Mouse (Mus musculus): ENCODE results near the gene Tex52. TPM values are rescaled to one million over a fixed set of nuclear protein-coding genes. Genes with fewer than 3 reads are reported as not detected.

Gene Tex52
- polyA plus RNA-seq, 2 experiments: 0.37 to 1.1 TPM

DNA sequence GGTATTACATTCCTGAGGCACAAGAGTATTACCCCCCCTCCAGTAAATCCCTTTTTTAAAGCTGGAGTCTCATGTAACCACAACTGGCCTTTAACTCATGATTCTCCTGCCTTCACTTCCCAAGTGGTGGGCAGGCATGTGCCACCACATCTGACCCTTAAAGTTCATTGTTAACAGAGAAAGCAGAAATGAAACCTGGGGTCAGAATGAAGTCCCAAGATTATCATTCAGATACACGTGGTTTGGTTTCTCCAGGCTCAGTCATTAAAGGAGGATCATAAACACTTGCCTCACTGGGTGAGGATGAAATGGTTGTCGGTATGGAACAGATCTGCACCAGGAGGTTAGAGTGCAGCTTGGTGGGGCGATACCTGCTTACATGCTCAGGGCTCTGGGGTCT, 6.0 kb downstream of the Tex52 start:
- ATAC-seq (ENCODE audit: low FRiP score, low read depth) (no peak), DNase-seq (ENCODE audit: low spot score) (no peak)

DNA sequence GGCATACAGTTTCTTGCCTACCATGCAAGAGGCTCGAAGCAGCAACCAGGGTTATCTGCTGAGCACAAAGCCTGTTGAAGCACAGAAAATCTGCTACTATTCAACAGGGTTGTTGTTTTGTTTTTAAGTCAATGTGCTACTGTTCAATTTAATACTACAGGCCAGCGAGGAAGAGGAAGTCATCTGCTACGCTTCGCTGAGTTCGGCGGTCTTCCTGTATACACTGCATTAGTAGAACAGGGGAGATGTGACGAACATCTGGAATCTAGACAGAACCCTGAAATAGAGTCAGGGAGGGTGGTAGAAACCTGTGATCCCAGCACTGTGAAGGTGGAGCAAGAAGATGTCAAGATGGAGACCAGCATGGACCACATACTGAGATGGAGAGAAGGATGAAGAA, 8.5 kb downstream of the Tex52 start:
- no peak for TF ChIP-seq POLR2A (IDR thresholded peaks at IDR 0.05; ENCODE audit: borderline replicate concordance, extremely low read depth, insufficient read depth, insufficient read length)
- Histone ChIP-seq H3K9me3 (ENCODE audit: control insufficient read depth, low read length) (no peaks in the 10 kb centered on the region), H3K27ac (replicated peaks; ENCODE audit: low read depth, low read length) (no peak overlapping the region), H3K27me3 (ENCODE audit: control insufficient read depth, insufficient read depth, low read length) (no peaks in the 10 kb centered on the region), H3K9ac (ENCODE audit: low read depth, low read length, severe bottlenecking) (no peak overlapping the region), H3K4me1 (ENCODE audit: control insufficient read depth, insufficient read depth, low read length) (no peaks in the 10 kb centered on the region), H3K36me3 (ENCODE audit: control insufficient read depth, insufficient read depth, low read length) (no peaks in the 10 kb centered on the region), H3K4me3 (replicated peaks; ENCODE audit: low read length) (no peak overlapping the region), H3K4me2 (replicated peaks; ENCODE audit: low read depth, low read length, severe bottlenecking) (no peak overlapping the region)
- WGBS: 79% methylated on average over 7 of the region's 7 CpGs
- no peak for ATAC-seq (ENCODE audit: low FRiP score, low read depth)
- no peak for DNase-seq (ENCODE audit: low spot score)

More for the DNA sequence above, 6.0 kb downstream of the Tex52 start:
- Histone ChIP-seq H3K9ac (ENCODE audit: low read depth, low read length, severe bottlenecking) (no peak overlapping the region), H3K36me3 (ENCODE audit: control insufficient read depth, insufficient read depth, low read length) (0 out of 2 replicates have a peak, but pooled peaks cover 6% of the 10 kb centered on the region), H3K27me3 (ENCODE audit: control insufficient read depth, insufficient read depth, low read length) (no peaks in the 10 kb centered on the region), H3K4me2 (replicated peaks; ENCODE audit: low read depth, low read length, severe bottlenecking) (no peak overlapping the region), H3K9me3 (ENCODE audit: control insufficient read depth, low read length) (no peaks in the 10 kb centered on the region), H3K4me3 (replicated peaks; ENCODE audit: low read length) (no peak overlapping the region), H3K27ac (replicated peaks; ENCODE audit: low read depth, low read length) (no peak overlapping the region), H3K4me1 (ENCODE audit: control insufficient read depth, insufficient read depth, low read length) (no peaks in the 10 kb centered on the region)
- TF ChIP-seq POLR2A (IDR thresholded peaks at IDR 0.05; ENCODE audit: borderline replicate concordance, extremely low read depth, insufficient read depth, insufficient read length): no peak
- WGBS: 59% methylated on average over 3 of the region's 3 CpGs

- WGBS: 84% methylated on average over 1 of the region's 1 CpGs
- ATAC-seq (ENCODE audit: low FRiP score, low read depth) (no peak), DNase-seq (ENCODE audit: low spot score) (no peak)
- no peak overlapping the region for H3K9ac ChIP-seq (ENCODE audit: low read depth, low read length, severe bottlenecking)
- H3K36me3 ChIP-seq (ENCODE audit: control insufficient read depth, insufficient read depth, low read length): no peaks in the 10 kb centered on the region
- no peaks in the 10 kb centered on the region for H3K9me3 ChIP-seq (ENCODE audit: control insufficient read depth, low read length)
- H3K27me3 ChIP-seq (ENCODE audit: control insufficient read depth, insufficient read depth, low read length): no peaks in the 10 kb centered on the region
- H3K27ac ChIP-seq (replicated peaks; ENCODE audit: low read depth, low read length): no peak overlapping the region
- no peaks in the 10 kb centered on the region for H3K4me1 ChIP-seq (ENCODE audit: control insufficient read depth, insufficient read depth, low read length)
- no peak overlapping the region for H3K4me2 ChIP-seq (replicated peaks; ENCODE audit: low read depth, low read length, severe bottlenecking)
- TF ChIP-seq POLR2A (IDR thresholded peaks at IDR 0.05; ENCODE audit: borderline replicate concordance, extremely low read depth, insufficient read depth, insufficient read length): no peak
- no peak overlapping the region for H3K4me3 ChIP-seq (replicated peaks; ENCODE audit: low read length)
Measured at GRCm38 (mm10) chr6:128385026-128385425, 9.8 kb downstream of the Tex52 start.

GRCm38 (mm10) chr6:128389185-128389584, 13.9 kb downstream of the Tex52 start:
- Histone ChIP-seq H3K27ac (replicated peaks; ENCODE audit: low read depth, low read length) (no peak overlapping the region), H3K27me3 (ENCODE audit: control insufficient read depth, insufficient read depth, low read length) (no peaks in the 10 kb centered on the region), H3K9ac (ENCODE audit: low read depth, low read length, severe bottlenecking) (no peak overlapping the region), H3K4me2 (replicated peaks; ENCODE audit: low read depth, low read length, severe bottlenecking) (no peak overlapping the region), H3K36me3 (ENCODE audit: control insufficient read depth, insufficient read depth, low read length) (no peaks in the 10 kb centered on the region), H3K4me3 (replicated peaks; ENCODE audit: low read length) (no peak overlapping the region), H3K4me1 (ENCODE audit: control insufficient read depth, insufficient read depth, low read length) (no peaks in the 10 kb centered on the region), H3K9me3 (ENCODE audit: control insufficient read depth, low read length) (no peaks in the 10 kb centered on the region)
- ATAC-seq (ENCODE audit: low FRiP score, low read depth) (peak; percentile 62; the same call in 1 of the 2 replicates), DNase-seq (ENCODE audit: low spot score) (no peak)
- no peak for TF ChIP-seq POLR2A (IDR thresholded peaks at IDR 0.05; ENCODE audit: borderline replicate concordance, extremely low read depth, insufficient read depth, insufficient read length)
- WGBS: 60% methylated on average over 1 of the region's 1 CpGs

GRCm38 (mm10) chr6:128390683-128391082, 15.4 kb downstream of the Tex52 start:
- Histone ChIP-seq H3K27me3 (ENCODE audit: control insufficient read depth, insufficient read depth, low read length) (no peaks in the 10 kb centered on the region), H3K4me3 (replicated peaks; ENCODE audit: low read length) (no peak overlapping the region), H3K9ac (ENCODE audit: low read depth, low read length, severe bottlenecking) (no peak overlapping the region), H3K4me1 (ENCODE audit: control insufficient read depth, insufficient read depth, low read length) (no peaks in the 10 kb centered on the region), H3K27ac (replicated peaks; ENCODE audit: low read depth, low read length) (no peak overlapping the region), H3K36me3 (ENCODE audit: control insufficient read depth, insufficient read depth, low read length) (no peaks in the 10 kb centered on the region), H3K9me3 (ENCODE audit: control insufficient read depth, low read length) (no peaks in the 10 kb centered on the region), H3K4me2 (replicated peaks; ENCODE audit: low read depth, low read length, severe bottlenecking) (no peak overlapping the region)
- ATAC-seq (ENCODE audit: low FRiP score, low read depth): no peak
- TF ChIP-seq POLR2A (IDR thresholded peaks at IDR 0.05; ENCODE audit: borderline replicate concordance, extremely low read depth, insufficient read depth, insufficient read length): no peak
- whole genome bisulfite sequencing: 35% methylated on average over 1 of the region's 1 CpGs
- no peak for DNase-seq (ENCODE audit: low spot score)
